Mouse (Mus musculus) C2C12 (cell line): Measurements from ENCODE around the gene Zfp592. TPM values are rescaled to one million over a fixed set of nuclear protein-coding genes. Genes with fewer than 3 reads are reported as not detected.

ENCODE experiments used
- H3K27me3 ChIP-seq: one replicate; pipeline ENCODE4 v1.6.1; 2011; ENCODE audit not compliant: control insufficient read depth, insufficient read depth, insufficient read length
- H3K36me3 ChIP-seq: one replicate; pipeline ENCODE4 v1.6.1; 2011; ENCODE audit not compliant: control insufficient read depth, insufficient read depth
- H3K4me3 ChIP-seq: one replicate; pipeline ENCODE4 v1.5.1; 2011; ENCODE audit warnings: mild to moderate bottlenecking, control low read depth; ENCODE audit not compliant: poor library complexity, insufficient read depth, severe bottlenecking
- H3K79me2 ChIP-seq: one replicate; pipeline ENCODE4 v1.6.1; 2011; ENCODE audit not compliant: control insufficient read depth, insufficient read depth
- H3K79me3 ChIP-seq: one replicate; pipeline ENCODE4 v1.6.1; 2011; ENCODE audit warnings: low read depth, control low read depth
- H3ac ChIP-seq: one replicate; pipeline ENCODE3; 2011; ENCODE audit warnings: low read depth; ENCODE audit not compliant: control insufficient read depth, insufficient read length
- CEBPB ChIP-seq: IDR thresholded peaks from one replicate; pipeline ENCODE4 v1.6.1; 2011; ENCODE audit warnings: low read depth, mild to moderate bottlenecking, control low read depth, moderate library complexity
- CTCF ChIP-seq: IDR thresholded peaks from one replicate; pipeline ENCODE4 v1.5.1; 2011; ENCODE audit not compliant: control insufficient read depth, insufficient read depth, insufficient read length
- FOSL1 ChIP-seq: IDR thresholded peaks from one replicate; pipeline ENCODE4 v1.8.0; 2011; ENCODE audit warnings: mild to moderate bottlenecking, low read length; ENCODE audit not compliant: poor library complexity, insufficient read depth, severe bottlenecking
- MAX ChIP-seq: IDR thresholded peaks from one replicate; pipeline ENCODE4 v1.6.1; 2011; ENCODE audit warnings: mild to moderate bottlenecking, control low read depth
- MYOD1 ChIP-seq: IDR thresholded peaks from one replicate; pipeline ENCODE4 v1.6.1; 2011; ENCODE audit warnings: low read depth; ENCODE audit not compliant: control insufficient read depth, insufficient read length
- MYOG ChIP-seq: IDR thresholded peaks from one replicate; pipeline ENCODE4 v1.6.1; 2011; ENCODE audit not compliant: control insufficient read depth, insufficient read length; ENCODE audit errors: extremely low read depth
- USF1 ChIP-seq: IDR thresholded peaks from one replicate; pipeline ENCODE4 v1.6.1; 2011; ENCODE audit warnings: low read depth, mild to moderate bottlenecking, control low read depth, moderate library complexity
- polyA plus RNA-seq: library from polyadenylated mRNA; unstranded; fragments of >200 nt; fragmentation: generic; extraction: Trizol; gene quantifications from one replicate; pipeline ENCODE4 v1.2.1, GENCODE M21; 2012; ENCODE audit warnings: missing spikeins

Zfp592 gene
- polyA plus RNA-seq, 1 experiment: 10.0 TPM

GRCm38 (mm10) chr7:81020307-81020706, 26.8 kb downstream of the Zfp592 start:
- Histone ChIP-seq H3ac (no peak overlapping the region), H3K4me3 (no peak overlapping the region), H3K79me2 (peaks cover 34% of the 10 kb centered on the region), H3K36me3 (peaks cover 19% of the 10 kb centered on the region), H3K27me3 (no peaks in the 10 kb centered on the region), H3K79me3 (peaks cover 10% of the 10 kb centered on the region)
- TF ChIP-seq CEBPB: no peak
- no peak for TF ChIP-seq USF1
- TF ChIP-seq MYOG: no peak
- no peak for TF ChIP-seq MYOD1
- no peak for TF ChIP-seq MAX
- no peak for TF ChIP-seq CTCF
- TF ChIP-seq FOSL1: no peak

GRCm38 (mm10) chr7:81022731-81023130, 29.2 kb downstream of the Zfp592 start:
- H3K79me3 ChIP-seq: no peaks in the 10 kb centered on the region
- no peak overlapping the region for H3ac ChIP-seq
- H3K4me3 ChIP-seq: no peak overlapping the region
- no peaks in the 10 kb centered on the region for H3K27me3 ChIP-seq
- H3K79me2 ChIP-seq: peaks cover 22% of the 10 kb centered on the region
- peaks cover 19% of the 10 kb centered on the region for H3K36me3 ChIP-seq
- TF ChIP-seq MYOG (no peak), CEBPB (no peak), USF1 (no peak), FOSL1 (no peak), MAX (no peak), MYOD1 (no peak), CTCF (no peak)

DNA sequence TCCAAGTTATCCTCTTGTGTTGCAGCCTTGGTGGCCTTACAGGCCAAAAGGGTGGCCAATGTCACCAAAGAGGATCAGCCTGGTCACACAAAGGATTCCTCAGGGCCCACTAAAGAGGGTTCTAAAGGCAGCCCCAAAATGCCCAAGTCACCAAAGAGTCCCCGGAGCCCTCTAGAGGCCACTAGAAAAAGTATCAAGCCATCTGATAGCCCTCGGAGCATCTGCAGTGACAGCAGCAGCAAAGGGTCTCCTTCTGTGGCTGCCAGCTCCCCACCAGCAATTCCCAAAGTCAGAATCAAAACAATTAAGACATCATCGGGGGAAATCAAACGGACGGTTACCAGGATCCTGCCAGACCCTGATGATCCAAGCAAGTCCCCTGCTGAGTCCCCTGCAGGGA, 30.6 kb downstream of the Zfp592 start:
- Histone ChIP-seq H3K79me3 (no peaks in the 10 kb centered on the region), H3K27me3 (no peaks in the 10 kb centered on the region), H3K36me3 (peaks cover 26% of the 10 kb centered on the region), H3K79me2 (peaks cover 13% of the 10 kb centered on the region), H3K4me3 (no peak overlapping the region), H3ac (no peak overlapping the region)
- no peak for TF ChIP-seq CEBPB
- no peak for TF ChIP-seq USF1
- TF ChIP-seq MYOG: no peak
- no peak for TF ChIP-seq FOSL1
- no peak for TF ChIP-seq MYOD1
- TF ChIP-seq MAX: no peak
- TF ChIP-seq CTCF: no peak

- TF ChIP-seq MYOG (no peak), MAX (no peak), USF1 (no peak), CTCF (no peak), CEBPB (no peak), FOSL1 (no peak), MYOD1 (no peak)
- Histone ChIP-seq H3ac (no peak overlapping the region), H3K79me3 (no peaks in the 10 kb centered on the region), H3K4me3 (no peak overlapping the region), H3K27me3 (no peaks in the 10 kb centered on the region), H3K36me3 (peaks cover 32% of the 10 kb centered on the region), H3K79me2 (peaks cover 10% of the 10 kb centered on the region)
These were observed 31.2 kb downstream of the Zfp592 start for GRCm38 (mm10) chr7:81024651-81025050.

DNA sequence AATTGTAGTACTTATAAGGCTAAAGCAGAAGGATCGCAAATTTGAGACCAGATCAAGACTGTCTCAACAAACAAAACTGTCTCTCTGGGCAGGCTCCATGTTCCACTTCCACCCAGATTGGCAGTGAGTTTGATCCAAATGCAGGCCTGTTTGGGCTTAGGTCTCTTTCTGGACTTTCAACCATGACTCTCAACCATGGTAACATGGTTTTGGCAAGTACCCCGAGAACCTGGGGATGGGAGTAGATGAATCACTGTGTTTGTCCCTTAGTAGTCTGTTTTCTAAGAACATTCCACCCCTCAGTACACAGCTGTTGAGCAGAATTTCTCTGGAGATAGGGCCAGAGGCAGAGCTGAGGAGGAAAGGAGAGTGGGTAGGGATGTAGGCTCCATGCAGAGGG, 32.3 kb downstream of the Zfp592 start:
- H3ac ChIP-seq: no peak overlapping the region
- TF ChIP-seq CEBPB: no peak
- no peak for TF ChIP-seq USF1
- TF ChIP-seq MYOD1: no peak
- TF ChIP-seq MYOG: no peak
- TF ChIP-seq FOSL1: no peak
- TF ChIP-seq MAX: no peak
- no peak for TF ChIP-seq CTCF
- no peak overlapping the region for H3K4me3 ChIP-seq
- no peaks in the 10 kb centered on the region for H3K27me3 ChIP-seq
- H3K79me3 ChIP-seq: no peaks in the 10 kb centered on the region
- no peaks in the 10 kb centered on the region for H3K79me2 ChIP-seq
- peaks cover 38% of the 10 kb centered on the region for H3K36me3 ChIP-seq

- Histone ChIP-seq H3K4me3 (no peak overlapping the region), H3K79me2 (no peaks in the 10 kb centered on the region), H3K27me3 (no peaks in the 10 kb centered on the region), H3ac (no peak overlapping the region), H3K79me3 (no peaks in the 10 kb centered on the region), H3K36me3 (peaks cover 36% of the 10 kb centered on the region)
- TF ChIP-seq MAX: no peak
- TF ChIP-seq MYOG: no peak
- TF ChIP-seq MYOD1: no peak
- TF ChIP-seq FOSL1: no peak
- TF ChIP-seq USF1: no peak
- no peak for TF ChIP-seq CTCF
- TF ChIP-seq CEBPB: no peak
These were observed 46.2 kb downstream of the Zfp592 start for GRCm38 (mm10) chr7:81039711-81040110.
